8 mouse cellular contexts compared by ENCODE assay signal in the genomic region with DNA sequence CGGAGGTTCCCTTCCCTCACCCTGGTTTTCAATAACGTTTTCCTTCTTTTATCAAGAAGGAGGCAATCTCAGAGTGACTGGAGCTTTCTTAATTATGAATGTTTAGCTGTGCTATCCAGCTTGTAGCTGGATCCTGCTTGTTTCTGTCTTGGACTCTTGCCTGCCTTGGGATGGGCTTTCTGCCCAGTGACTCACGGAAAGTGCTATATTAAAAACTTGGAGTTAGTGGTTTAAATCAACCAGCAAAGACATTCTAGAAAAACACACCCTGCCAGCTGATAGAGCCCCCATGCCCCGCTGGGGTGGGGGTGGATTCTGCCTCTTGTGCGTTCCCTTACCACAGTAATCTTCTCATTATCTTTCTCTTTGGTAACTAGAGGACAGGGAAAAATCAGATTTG.
DNase-seq lines count a peak whose midpoint lies in the region; ATAC-seq lines count a peak whose summit lies in the region.
"Had no signal": no experiment of that assay in that cellular context is flagged by ENCODE, and none has a peak within 500 bp of the region (broad histone marks: within the 10 kb centered on the region; RNA-seq: fewer than 3 reads in every experiment).

No protein-coding gene starts in this region.

- ATAC-seq in hindbrain, embryonic 11.5 days (ENCODE audit: low FRiP score) = no peak

- H3K36me3 ChIP-seq in hindbrain, embryonic 11.5 days (ENCODE audit: control insufficient read depth, insufficient read depth, low read length) = no peaks in the 10 kb centered on the region

- no peak overlapping the region for H3K4me2 ChIP-seq in hindbrain, embryonic 11.5 days (replicated peaks; ENCODE audit: low read depth, low read length)

- no peak overlapping the region for H3K4me3 ChIP-seq in hindbrain, embryonic 11.5 days (ENCODE audit: low read depth, low read length)

- H3K9me3 ChIP-seq in hindbrain, embryonic 11.5 days (ENCODE audit: control insufficient read depth, low read length) = no peaks in the 10 kb centered on the region

- no peak overlapping the region for H3K27ac ChIP-seq in hindbrain, embryonic 11.5 days (ENCODE audit: low read depth, low read length)
- H3K27ac ChIP-seq: macrophage had no signal

- peak; percentile 98 for DNase-seq in NIH3T3 (ENCODE audit: low read depth)
- DNase-seq in adrenal gland, adult 8-10 months = peak; percentile 56
- peak; percentile 90 to 96 for DNase-seq in heart, adult 18-20 months
- peak; percentile 82 to 88 for DNase-seq in layer of hippocampus, adult 18-20 months (ENCODE audit: low spot score in 2 of 2)
- DNase-seq in lung, postnatal 14 days = peak; percentile 78
- peak; percentile 70 for DNase-seq in urinary bladder, postnatal 25 days (ENCODE audit: low spot score)
- DNase-seq in hindbrain, embryonic 11.5 days (ENCODE audit: low spot score) = no peak

- no peaks in the 10 kb centered on the region for H3K4me1 ChIP-seq in hindbrain, embryonic 11.5 days (replicated peaks; ENCODE audit: control insufficient read depth, insufficient read depth, low read length)

- 46% methylated on average over 5 of the region's 5 CpGs for WGBS in hindbrain, embryonic 11.5 days

- no peak overlapping the region for H3K9ac ChIP-seq in hindbrain, embryonic 11.5 days (ENCODE audit: low read depth, low read length)

- no peaks in the 10 kb centered on the region for H3K27me3 ChIP-seq in hindbrain, embryonic 11.5 days (ENCODE audit: control insufficient read depth, insufficient read depth, low read length)
